Mouse (Mus musculus) kidney, adult 2 months (tissue): ENCODE data around the gene Selenom.

Experiments used
- CTCF ChIP-seq: fragments of 200-500 bp; conservative IDR thresholded peaks from 2 replicates; pipeline ENCODE4 v1.5.1; 2011; ENCODE audit warnings: low read depth, mild to moderate bottlenecking, control low read depth, low read length, moderate library complexity, mixed read lengths; ENCODE audit not compliant: insufficient read depth, insufficient read length
- POLR2A ChIP-seq: fragments of 200-500 bp; IDR thresholded peaks from one replicate; pipeline ENCODE4 v1.6.1; 2011; ENCODE audit warnings: low read depth, low read length, control low read depth

DNA sequence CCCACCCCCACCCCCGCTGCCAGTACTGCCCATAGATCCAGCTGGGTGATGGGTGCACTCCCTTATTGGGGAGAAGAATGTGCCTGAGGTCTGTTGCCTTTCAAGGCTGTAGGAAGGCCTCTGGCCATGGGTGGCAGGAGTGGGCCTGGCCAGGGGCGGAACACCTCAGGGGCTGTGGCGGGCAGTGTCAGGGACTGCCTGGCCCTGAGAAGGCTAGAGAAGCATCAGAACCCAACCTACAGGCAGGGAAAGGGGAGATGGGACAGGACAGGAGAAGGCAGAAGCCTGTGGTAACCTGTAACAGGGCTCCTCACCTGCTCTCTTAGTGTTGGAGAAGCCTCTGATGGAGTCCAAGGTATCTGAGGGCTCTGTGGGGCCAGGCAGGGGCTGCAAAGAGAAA is 16.2 kb downstream of the Selenom start:
- TF ChIP-seq CTCF (no peak), POLR2A (no peak)
